Mouse (Mus musculus) liver, embryonic 11.5 days (tissue): ENCODE measurements around the gene Zfp292. TPM values are rescaled to one million over a fixed set of nuclear protein-coding genes. Genes with fewer than 3 reads are reported as not detected.

ENCODE experiments used
- ATAC-seq: fragments of 200-750 bp; cut with Nextera tagmentation; replicated peaks from 2 replicates; pipeline ENCODE4 v1.8.0; 2017; ENCODE audit warnings: moderate number of reproducible peaks, mild to moderate bottlenecking, moderate TSS enrichment, moderate library complexity; ENCODE audit not compliant: low FRiP score
- DNase-seq: peaks from one replicate; pipeline ENCODE4 v3.0.0-alpha.2; 2017; ENCODE audit warnings: low spot score
- H3K27ac ChIP-seq: fragments of 300-500 bp; sonication (generic); 2 replicates; pipeline ENCODE4 v1.5.1; 2014; ENCODE audit warnings: mild to moderate bottlenecking, low read depth, low read length, control low read depth
- H3K27me3 ChIP-seq: fragments of 300-500 bp; sonication (generic); replicated peaks from 2 replicates; pipeline ENCODE4 v1.6.1; 2014; ENCODE audit warnings: low read length, mixed read lengths; ENCODE audit not compliant: control insufficient read depth, insufficient read depth
- H3K36me3 ChIP-seq: fragments of 300-500 bp; sonication (generic); 2 replicates; pipeline ENCODE4 v1.6.1; 2014; ENCODE audit warnings: mild to moderate bottlenecking, low read length, moderate library complexity, mixed read lengths; ENCODE audit not compliant: control insufficient read depth, insufficient read depth
- H3K4me1 ChIP-seq: fragments of 300-500 bp; sonication (generic); replicated peaks from 2 replicates; pipeline ENCODE4 v1.6.1; 2014; ENCODE audit warnings: low read length, mixed read lengths; ENCODE audit not compliant: control insufficient read depth, insufficient read depth
- H3K4me2 ChIP-seq: fragments of 300-500 bp; sonication (generic); 2 replicates; pipeline ENCODE4 v1.6.1; 2014; ENCODE audit warnings: mild to moderate bottlenecking, control low read depth, moderate library complexity
- H3K4me3 ChIP-seq: fragments of 300-500 bp; sonication (generic); 2 replicates; pipeline ENCODE4 v1.5.1; 2014; ENCODE audit warnings: low read depth, low read length, control low read depth
- H3K9ac ChIP-seq: fragments of 300-500 bp; sonication (generic); 2 replicates; pipeline ENCODE4 v1.6.1; 2014; ENCODE audit warnings: low read depth, low read length, control low read depth
- H3K9me3 ChIP-seq: fragments of 300-500 bp; sonication (generic); 2 replicates; pipeline ENCODE4 v1.6.1; 2016; ENCODE audit warnings: low read length, inconsistent platforms, mixed read lengths; ENCODE audit not compliant: control insufficient read depth
- WGBS: fragments of 180-500 bp; shearing (Covaris S2); extraction: QIAGEN DNeasy Blood & Tissue Kit; methylation state at CpG from one replicate; pipeline ENCODE4 v1.1.7; 2014; 5-methylcytosine and 5-hydroxymethylcytosine counted together
- polyA plus RNA-seq: library from polyadenylated mRNA; unstranded; fragments of >200 nt; fragmentation: Nextera tagmentation; extraction: Ambion mirVana; gene quantifications from 2 replicates; pipeline ENCODE4 v1.2.1, GENCODE M21; 2014

The Zfp292 gene
- polyA plus RNA-seq, 1 experiment from 2014 or later, result 16.8 TPM

DNA sequence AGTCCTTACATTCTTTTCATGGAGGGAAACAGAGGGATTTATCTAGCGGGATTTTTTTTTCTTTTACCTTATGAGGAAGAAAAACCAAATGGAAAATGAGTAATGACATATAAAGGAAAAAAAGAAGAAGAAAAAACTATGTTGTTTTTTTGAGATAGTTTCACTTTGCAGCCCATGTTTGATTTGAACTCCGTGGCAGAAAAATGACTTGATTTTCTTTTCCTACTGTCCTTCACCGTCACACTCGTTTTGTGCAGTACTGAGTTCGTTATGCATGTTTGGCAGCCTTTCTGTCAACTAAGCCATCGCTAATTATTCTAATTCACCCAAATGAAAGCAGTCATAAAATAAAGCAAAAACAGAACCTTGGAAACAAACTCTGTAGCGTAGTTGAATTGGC, 4.5 kb upstream of the Zfp292 start:
- ATAC-seq, result no peak
- H3K9me3 ChIP-seq, result no peaks in the 10 kb centered on the region
- 16% methylated on average over 7 of the region's 7 CpGs for WGBS
- H3K9ac ChIP-seq, result peak overlapping the region; percentile 91
- peaks cover 11% of the 10 kb centered on the region for H3K27me3 ChIP-seq
- H3K4me1 ChIP-seq, result peaks cover 20% of the 10 kb centered on the region
- no peak for DNase-seq
- peak overlapping the region; percentile 72 for H3K4me2 ChIP-seq
- H3K4me3 ChIP-seq, result peak overlapping the region; percentile 80
- no peaks in the 10 kb centered on the region for H3K36me3 ChIP-seq
- no peak overlapping the region for H3K27ac ChIP-seq

DNA sequence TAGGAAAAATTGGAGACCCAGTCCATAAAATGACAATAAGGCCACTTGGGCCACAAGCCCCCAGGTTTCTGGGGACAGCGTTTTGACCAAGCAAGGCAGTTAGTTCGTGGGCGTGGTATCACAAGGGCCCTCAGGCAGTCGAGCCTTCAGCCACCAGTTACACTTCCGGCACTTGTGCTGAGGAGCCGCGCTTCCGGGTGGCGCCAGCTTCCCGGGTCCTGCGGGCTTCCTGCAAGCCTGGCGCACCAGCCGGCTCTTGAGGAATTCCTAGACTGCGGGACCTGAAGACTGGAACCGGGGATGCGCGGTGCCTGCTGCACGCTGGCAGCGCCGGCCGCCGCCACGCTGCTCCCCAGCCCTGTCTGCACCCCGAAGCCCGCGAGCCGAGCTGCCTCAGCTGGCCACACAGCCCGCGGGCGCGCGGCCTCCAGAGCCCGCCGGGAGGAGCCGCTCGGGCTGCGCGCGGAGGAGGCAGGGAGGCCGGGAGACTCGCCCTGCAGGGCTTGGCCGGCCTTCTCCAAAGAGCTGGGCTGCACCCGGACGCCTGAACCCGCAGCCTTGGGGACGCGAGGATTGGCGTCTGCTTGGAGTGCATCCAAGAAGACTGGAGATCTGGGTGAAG, 3.8 kb upstream of the Zfp292 start:
- Histone ChIP-seq H3K4me1 (peaks cover 22% of the 10 kb centered on the region), H3K9ac (peak overlapping the region; percentile 91), H3K27ac (peak overlapping the region; percentile 89), H3K9me3 (no peaks in the 10 kb centered on the region), H3K4me3 (peak overlapping the region; percentile 80), H3K36me3 (no peaks in the 10 kb centered on the region), H3K27me3 (peaks cover 10% of the 10 kb centered on the region), H3K4me2 (peak overlapping the region; percentile 72)
- ATAC-seq (peak; percentile 82), DNase-seq (peak; percentile 83)
- under 1% methylated on average over 45 of the region's 48 CpGs for WGBS

DNA sequence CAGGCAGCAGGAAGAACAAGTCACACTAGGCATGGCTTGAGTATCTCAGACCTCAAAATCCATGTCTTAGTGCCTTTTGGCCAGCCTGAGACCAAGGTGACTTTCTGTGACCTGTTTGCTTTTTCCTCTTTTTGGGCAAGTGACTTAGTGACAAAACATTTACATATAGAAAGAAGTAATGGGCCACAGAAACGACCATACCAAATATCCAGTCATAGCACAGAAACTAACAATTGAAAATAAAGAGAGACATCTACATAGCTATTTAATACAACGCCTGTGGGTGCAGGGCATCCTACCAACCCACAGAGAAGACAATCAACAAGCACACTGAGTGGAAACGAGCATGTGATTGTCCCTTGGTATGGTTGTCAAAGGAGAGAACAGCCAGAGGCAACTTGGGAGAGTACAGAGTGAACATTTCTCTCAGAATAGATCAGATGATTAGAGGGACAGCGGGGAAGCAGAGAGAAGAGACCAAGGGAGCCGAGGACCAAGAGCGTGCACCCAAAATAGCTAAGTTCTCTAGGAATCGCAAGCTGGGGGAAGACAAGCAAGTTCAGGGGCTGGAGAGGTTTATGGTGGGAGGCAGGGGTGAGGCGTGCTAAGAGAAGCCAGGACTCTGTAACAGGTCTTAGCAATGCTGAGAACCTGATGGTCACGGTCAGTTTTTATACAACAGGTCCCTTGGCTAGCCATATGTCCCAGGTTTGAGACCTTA, 3.0 kb upstream of the Zfp292 start:
- Histone ChIP-seq H3K27ac (peak overlapping the region; percentile 89), H3K36me3 (no peaks in the 10 kb centered on the region), H3K9me3 (no peaks in the 10 kb centered on the region), H3K4me2 (peak overlapping the region; percentile 72), H3K27me3 (0 out of 2 replicates have a peak, but pooled peaks cover 4% of the 10 kb centered on the region), H3K4me1 (peaks cover 30% of the 10 kb centered on the region), H3K9ac (peak overlapping the region; percentile 91), H3K4me3 (peak overlapping the region; percentile 80)
- DNase-seq (no peak), ATAC-seq (no peak)
- 52% methylated on average over 9 of the region's 9 CpGs for WGBS

DNA sequence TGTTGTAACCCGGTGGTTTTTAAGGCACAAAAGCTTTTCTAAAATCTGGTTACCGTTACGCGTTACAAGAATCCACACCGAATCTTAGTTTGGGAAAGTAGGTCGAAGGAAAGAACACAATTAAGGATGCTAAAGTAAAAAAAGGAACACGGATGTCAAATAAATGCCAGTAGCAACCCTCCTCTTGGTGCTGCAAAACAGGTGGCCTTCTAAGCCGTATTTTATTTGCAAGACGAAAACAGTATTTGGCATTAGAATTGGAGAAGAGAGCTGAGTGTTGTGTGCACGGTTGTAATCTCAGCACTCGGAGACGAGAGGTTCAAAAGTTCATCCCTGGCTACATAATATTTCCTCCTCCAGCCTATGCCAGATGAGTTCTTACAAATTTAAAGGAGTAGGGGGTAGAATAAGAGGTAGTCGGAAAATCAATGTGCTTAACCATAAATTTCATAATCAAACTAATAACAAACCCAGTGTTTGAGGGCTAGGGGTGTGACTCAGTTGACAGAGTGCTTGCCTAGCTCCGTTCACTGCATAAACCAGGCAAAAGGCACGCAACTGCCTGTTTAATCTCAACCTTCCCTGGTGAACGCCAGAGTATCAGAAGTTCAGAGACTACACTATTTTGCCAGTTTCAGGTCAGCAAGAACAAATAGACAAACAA, 738 bp upstream of the Zfp292 start:
- no peaks in the 10 kb centered on the region for H3K9me3 ChIP-seq
- peak overlapping the region; percentile 96; the same call in 1 of the 2 replicates for H3K27ac ChIP-seq
- H3K27me3 ChIP-seq, result no peaks in the 10 kb centered on the region
- peak overlapping the region; percentile 89 for H3K9ac ChIP-seq
- H3K4me3 ChIP-seq, result peak overlapping the region; percentile 77
- WGBS, result 44% methylated on average over 16 of the region's 16 CpGs
- no peaks in the 10 kb centered on the region for H3K36me3 ChIP-seq
- H3K4me1 ChIP-seq, result peaks cover 23% of the 10 kb centered on the region; the same call in 1 of the 2 replicates
- ATAC-seq (no peak), DNase-seq (no peak)
- peak overlapping the region; percentile 89 for H3K4me2 ChIP-seq

DNA sequence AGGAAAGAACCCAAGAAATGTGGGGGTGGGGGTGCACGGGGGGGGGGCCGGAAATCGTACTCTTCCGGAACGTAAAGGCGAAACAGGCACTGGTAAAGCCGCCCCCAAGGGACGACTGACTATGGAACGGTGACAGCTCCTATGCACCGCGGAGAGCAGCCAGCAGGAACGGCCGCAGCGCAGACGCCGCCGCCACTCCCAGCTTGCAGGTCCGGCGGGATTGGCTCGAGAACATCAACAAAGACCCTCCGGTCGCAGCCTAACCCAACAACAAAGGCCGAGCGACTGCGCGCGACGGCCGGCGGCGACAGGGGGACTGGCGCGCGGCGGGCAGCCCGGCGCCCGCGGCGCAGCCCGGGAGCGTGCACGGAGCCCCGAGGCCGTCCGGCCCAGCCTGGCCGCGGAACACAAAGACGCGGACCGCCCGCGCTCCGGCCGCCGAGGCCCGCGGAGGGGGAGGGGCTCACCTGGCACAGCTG, 430 bp downstream of the Zfp292 start:
- no peaks in the 10 kb centered on the region for H3K9me3 ChIP-seq
- peak overlapping the region; percentile 77 for H3K4me3 ChIP-seq
- DNase-seq (peak; percentile 75), ATAC-seq (peak; percentile 60)
- H3K4me2 ChIP-seq, result peak overlapping the region; percentile 89
- H3K36me3 ChIP-seq, result no peaks in the 10 kb centered on the region
- peaks cover 19% of the 10 kb centered on the region; the same call in 1 of the 2 replicates for H3K4me1 ChIP-seq
- WGBS, result under 1% methylated on average over 54 of the region's 58 CpGs
- H3K27ac ChIP-seq, result peak overlapping the region; percentile 96
- peak overlapping the region; percentile 89 for H3K9ac ChIP-seq
- H3K27me3 ChIP-seq, result no peaks in the 10 kb centered on the region

DNA sequence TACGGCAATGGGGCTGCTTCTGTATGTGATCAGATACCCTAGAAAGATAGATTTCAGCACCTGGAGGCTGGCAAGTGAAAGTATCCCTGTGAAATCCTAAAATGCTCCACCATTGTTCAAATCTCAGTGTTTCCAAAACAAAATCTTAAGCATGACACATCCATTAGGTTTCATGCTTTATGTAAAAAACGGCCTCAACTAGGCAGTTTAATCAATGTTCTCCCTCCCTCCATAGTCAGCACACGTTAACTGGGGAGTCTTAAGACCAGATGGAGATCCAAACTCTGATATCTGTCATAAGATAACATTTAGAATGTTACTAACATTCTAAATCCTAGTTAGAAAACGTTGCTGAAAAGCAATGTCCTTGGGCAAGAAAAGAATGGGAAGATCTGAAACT, 909 bp downstream of the Zfp292 start:
- H3K27me3 ChIP-seq, result no peaks in the 10 kb centered on the region
- peak overlapping the region; percentile 77 for H3K4me3 ChIP-seq
- H3K9me3 ChIP-seq, result no peaks in the 10 kb centered on the region
- H3K9ac ChIP-seq, result peak overlapping the region; percentile 89
- peaks cover 18% of the 10 kb centered on the region; the same call in 1 of the 2 replicates for H3K4me1 ChIP-seq
- WGBS, result 14% methylated on average over 4 of the region's 4 CpGs
- no peak for ATAC-seq
- no peak overlapping the region for H3K27ac ChIP-seq
- peak overlapping the region; percentile 89 for H3K4me2 ChIP-seq
- DNase-seq, result no peak
- H3K36me3 ChIP-seq, result no peaks in the 10 kb centered on the region

DNA sequence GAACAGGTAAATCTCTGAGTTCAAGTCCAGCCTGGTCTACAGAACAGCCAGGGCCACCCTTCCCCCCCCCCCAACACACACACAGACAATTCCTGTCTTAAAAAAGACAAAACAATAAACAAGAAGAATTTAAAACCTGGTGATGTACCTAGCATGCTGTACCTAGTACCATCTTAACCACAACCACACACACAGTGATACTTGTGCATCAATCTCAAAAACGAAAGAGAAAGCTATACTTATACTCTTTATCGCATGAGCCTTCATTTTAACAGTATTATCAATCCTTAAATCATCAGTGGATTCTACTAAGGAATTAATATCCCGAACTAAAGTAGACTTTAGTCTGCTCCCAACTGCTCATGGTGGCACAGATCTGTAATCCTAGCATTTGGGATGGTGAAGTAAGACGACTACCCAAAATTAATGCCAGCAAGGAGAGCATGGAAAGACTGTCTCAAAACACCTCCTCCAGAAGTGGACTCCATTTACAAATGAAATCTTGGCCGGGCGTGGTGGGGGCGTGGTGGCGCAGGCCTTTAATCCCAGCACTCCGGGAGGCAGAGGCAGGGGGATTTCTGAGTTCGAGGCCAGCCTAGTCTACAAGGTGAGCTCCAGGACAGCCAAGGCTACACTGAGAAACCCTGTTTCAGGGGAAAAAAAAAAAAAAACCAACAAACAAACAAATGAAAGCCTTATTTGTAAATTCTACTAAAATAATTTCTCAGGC, 1.7 kb downstream of the Zfp292 start:
- no peak overlapping the region for H3K9ac ChIP-seq

DNA sequence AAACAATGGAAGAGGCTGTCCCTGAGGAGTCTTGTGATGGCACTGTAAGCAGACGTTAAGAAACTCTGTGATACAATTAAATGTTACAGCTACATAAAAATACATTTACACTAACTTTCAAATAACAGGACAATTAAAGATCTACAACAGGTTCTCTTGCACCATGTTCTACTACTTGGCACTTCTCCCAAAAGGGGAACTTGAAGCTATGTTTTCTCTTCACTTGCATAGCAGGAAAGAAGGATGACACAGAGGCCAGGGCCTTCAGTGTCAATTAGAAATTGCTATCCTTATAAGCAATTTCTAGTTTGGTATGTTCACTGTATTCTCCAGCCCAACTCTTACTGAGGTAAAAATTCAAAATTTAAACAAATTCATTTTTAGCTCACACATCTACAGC, 8.5 kb downstream of the Zfp292 start:
- no peaks in the 10 kb centered on the region for H3K9me3 ChIP-seq
- no peak for ATAC-seq

More for the DNA sequence above, 1.7 kb downstream of the Zfp292 start:
- no peak for DNase-seq
- WGBS, result 84% methylated on average over 10 of the region's 10 CpGs
- Histone ChIP-seq H3K27me3 (no peaks in the 10 kb centered on the region), H3K9me3 (no peaks in the 10 kb centered on the region), H3K4me3 (peak overlapping the region; percentile 77), H3K36me3 (no peaks in the 10 kb centered on the region), H3K4me2 (peak overlapping the region; percentile 89), H3K27ac (no peak overlapping the region), H3K4me1 (peaks cover 18% of the 10 kb centered on the region; the same call in 1 of the 2 replicates)
- no peak for ATAC-seq

More for the DNA sequence above, 8.5 kb downstream of the Zfp292 start:
- 85% methylated on average over 1 of the region's 1 CpGs for WGBS
- H3K4me3 ChIP-seq, result no peak overlapping the region
- no peaks in the 10 kb centered on the region; the same call in 1 of the 2 replicates for H3K4me1 ChIP-seq
- H3K36me3 ChIP-seq, result no peaks in the 10 kb centered on the region
- H3K4me2 ChIP-seq, result no peak overlapping the region
- H3K9ac ChIP-seq, result no peak overlapping the region
- no peaks in the 10 kb centered on the region for H3K27me3 ChIP-seq
- no peak for DNase-seq
- H3K27ac ChIP-seq, result no peak overlapping the region
